Mouse (Mus musculus) mouse embryonic stem cell (cell line): ENCODE measurements around the gene Rwdd2b.

ENCODE experiments used
- in situ Hi-C, 2 experiments: fragments of 300-500 bp; cut with MboI; formaldehyde crosslinking; loops; 1 replicate in 1 of 2; 3 replicates in 1 of 2; pipeline ENCODE4 v1.14.3; 2019 to 2020; ENCODE audit warnings: low sequenced_read_pairs in 2 of 2, low pct_unique_long_range_greater_than_20kb in 1 of 2, mixed read lengths in 1 of 2; ENCODE audit not compliant: unreplicated experiment in 1 of 2

Rwdd2b gene

GRCm38 (mm10) chr16:87432033-87432814 lies 8.1 kb downstream of the Rwdd2b start, which contains the start of gene Ltn1:
Gene Ltn1 (minus strand): TSS chr16:87432612.
- in situ Hi-C loops = no loop called here

GRCm38 (mm10) chr16:87427516-87427915 lies 12.9 kb downstream of the Rwdd2b start:
- in situ Hi-C loops = no loop called here

DNA sequence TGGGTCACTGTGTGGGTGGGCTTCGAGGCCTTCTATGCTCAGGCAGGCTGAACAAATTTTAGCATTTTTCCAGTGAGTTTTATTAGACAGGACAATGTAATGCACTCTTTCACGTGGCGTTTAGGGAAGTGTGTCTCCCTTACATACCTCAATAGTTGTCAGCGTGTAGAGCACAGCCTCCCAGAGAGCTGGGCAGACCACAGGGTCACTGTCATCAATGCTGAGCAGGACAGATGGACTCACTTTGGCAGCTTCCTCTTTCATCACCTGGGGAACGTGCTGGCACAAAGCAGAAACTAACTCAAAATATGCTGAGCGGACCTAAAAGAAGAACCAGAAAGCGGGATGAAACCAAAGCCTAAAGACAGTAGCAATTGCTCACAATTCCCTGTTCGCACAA lies 19.7 kb downstream of the Rwdd2b start:
- in situ Hi-C loops = no loop called here

DNA sequence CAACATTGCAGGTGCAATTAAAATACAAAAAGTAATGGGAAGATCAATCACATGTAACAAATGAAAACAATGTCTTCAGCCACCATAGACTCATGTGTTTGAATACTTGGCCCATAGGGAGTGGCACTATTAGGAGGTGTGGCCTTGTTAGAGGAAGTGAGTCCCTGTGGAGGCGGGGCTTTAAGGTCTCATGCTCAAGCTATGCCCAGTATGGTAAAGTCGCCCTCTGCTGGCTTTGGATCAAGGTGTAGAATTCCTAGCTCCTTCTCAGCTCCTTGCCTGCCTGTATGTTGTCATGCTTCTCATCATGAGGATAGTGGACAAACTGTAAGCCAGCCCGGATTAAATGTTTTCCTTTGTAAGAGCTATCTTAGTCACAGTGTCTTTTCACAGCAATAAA lies 35.4 kb downstream of the Rwdd2b start:
- in situ Hi-C loops = no loop called here

DNA sequence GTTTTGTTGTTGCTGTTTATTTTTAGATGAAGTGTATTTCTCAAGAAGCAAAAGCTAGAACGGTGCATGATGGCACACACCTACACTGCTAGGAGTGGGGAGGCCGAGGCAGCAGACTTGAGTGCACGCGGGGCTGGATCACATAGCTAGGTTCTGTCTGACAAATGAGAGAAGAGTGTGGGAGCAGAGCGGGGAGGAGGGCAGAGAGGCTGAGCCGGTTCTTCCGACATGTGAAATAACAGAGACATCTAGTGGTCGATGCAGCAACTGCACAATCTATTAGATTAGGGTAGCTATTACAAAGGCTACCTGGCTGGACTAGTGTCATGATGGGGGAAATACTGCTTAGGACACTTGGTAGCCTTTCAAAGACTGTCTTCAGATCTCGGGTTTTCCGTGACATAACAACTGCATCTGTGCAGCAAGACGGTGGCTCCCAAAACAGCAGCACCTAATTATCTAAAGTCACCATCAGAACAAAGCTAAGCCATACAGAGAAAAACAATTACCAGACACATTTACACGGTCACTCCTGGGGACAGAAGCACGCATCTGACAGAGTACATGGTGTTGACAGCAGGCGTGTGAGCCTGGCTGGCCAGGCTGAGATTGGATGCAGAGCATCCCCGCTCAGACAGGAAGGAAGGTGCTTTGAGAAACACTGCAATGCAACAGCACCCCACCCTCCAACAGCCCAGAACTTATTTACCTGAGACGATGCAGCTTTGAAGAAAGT lies 46.4 kb downstream of the Rwdd2b start:
- in situ Hi-C loops = no loop called here

DNA sequence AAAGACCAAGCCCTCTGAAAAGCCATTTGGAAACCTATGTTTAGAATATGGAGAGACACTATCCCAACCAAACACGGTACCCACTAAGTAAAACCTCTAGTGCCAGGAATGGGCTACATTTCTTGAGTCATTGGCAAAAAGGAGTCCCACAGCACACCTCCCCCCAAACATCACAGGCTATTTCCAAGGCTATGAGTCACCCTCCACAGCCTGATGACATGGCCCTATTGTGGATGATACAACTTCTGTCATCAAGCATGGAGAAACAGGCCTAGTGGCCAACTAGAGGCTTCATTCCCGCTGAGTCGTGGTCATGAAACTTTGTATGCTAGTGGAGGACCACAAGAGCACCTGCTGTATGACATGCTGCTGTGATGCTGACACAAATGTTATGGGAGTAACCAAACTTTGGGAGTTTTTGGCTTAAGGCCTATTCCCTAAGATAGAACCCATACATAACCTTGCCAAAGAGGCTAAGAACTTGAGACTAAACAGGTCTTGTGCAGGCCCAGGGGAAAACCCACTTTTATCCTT lies 52.9 kb downstream of the Rwdd2b start:
- in situ Hi-C loops = no loop called here

- in situ Hi-C loops = no loop called here
Observed at GRCm38 (mm10) chr16:87384366-87384765, 56.0 kb downstream of the Rwdd2b start.
